Comparison of ENCODE assay signal across 8 mouse cellular contexts in the genomic region with DNA sequence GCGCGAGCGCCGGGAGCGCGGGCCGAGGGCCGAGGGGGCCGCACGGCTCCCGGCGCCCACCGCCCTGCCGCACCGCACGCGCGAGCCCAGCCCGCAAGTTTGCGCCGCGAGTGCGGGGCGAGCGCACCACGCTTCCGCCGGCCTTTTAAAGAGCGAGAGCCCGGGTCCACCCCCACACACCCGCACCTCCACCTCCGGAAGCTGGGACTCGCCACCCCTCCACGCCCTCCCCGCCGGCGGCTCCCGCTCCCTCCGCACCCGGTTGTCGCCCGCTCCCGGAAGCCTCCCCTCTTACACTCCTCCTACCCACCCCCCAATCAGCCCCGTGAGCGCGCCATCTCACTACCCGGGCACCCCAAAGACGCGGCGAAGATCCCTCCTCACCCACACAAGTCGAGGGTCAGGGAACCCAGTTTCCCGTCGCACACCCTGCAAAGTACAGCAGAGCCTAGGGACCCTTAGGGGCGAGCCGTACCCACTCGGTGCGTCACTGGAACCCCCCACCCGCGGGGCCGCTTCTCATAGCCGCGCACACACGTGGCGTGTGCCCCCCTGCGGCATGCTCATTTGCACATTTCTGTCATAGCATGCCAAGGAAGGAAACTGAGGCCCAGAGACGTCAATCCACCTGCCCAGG. TPM values are rescaled to one million over a fixed set of nuclear protein-coding genes. Genes with fewer than 3 reads are reported as not detected.
A peak's percentile ranks its signal among the peaks of the same experiment; 100 is the strongest.
DNase-seq lines count a peak whose midpoint lies in the region; ATAC-seq and TF ChIP-seq lines count a peak whose summit lies in the region.

No protein-coding gene starts in this region.

- H3K9ac ChIP-seq in lung, embryonic 14.5 days = peak overlapping the region; percentile 34
- H3K9ac ChIP-seq in midbrain, embryonic 14.5 days (replicated peaks; ENCODE audit: low read length) = peak overlapping the region; percentile 80

- H3K27ac ChIP-seq in lung, embryonic 14.5 days (ENCODE audit: low read depth) = no peak overlapping the region
- H3K27ac ChIP-seq in hindbrain, embryonic 10.5 days = peak overlapping the region; percentile 89
- H3K27ac ChIP-seq in midbrain, embryonic 14.5 days (replicated peaks; ENCODE audit: low read depth, low read length) = peak overlapping the region; percentile 77

- ATAC-seq in lung, embryonic 14.5 days (ENCODE audit: insufficient read depth) = no peak
- peak; percentile 29; the same call in 1 of the 2 replicates for ATAC-seq in midbrain, embryonic 14.5 days (ENCODE audit: low FRiP score, low TSS enrichment)
- no peak for ATAC-seq in monocyte, adult 5-6 weeks (replicated peaks; ENCODE audit: insufficient number of reproducible peaks, low FRiP score, low TSS enrichment, poor library complexity, severe bottlenecking)

- 2% methylated on average over 55 of the region's 66 CpGs for WGBS in lung, embryonic 14.5 days
- WGBS in hindbrain, embryonic 10.5 days = under 1% methylated on average over 66 of the region's 66 CpGs
- under 1% methylated on average over 62 of the region's 66 CpGs for WGBS in midbrain, embryonic 14.5 days

- no peak for TF ChIP-seq CTCF in lung, embryonic 14.5 days (IDR thresholded peaks at IDR 0.05; ENCODE audit: low read depth)

- no peaks in the 10 kb centered on the region for H3K36me3 ChIP-seq in lung, embryonic 14.5 days (ENCODE audit: insufficient read depth)
- H3K36me3 ChIP-seq in hindbrain, embryonic 10.5 days = no peaks in the 10 kb centered on the region
- H3K36me3 ChIP-seq in midbrain, embryonic 14.5 days (ENCODE audit: control insufficient read depth, insufficient read depth, low read length) = no peaks in the 10 kb centered on the region

- H3K27me3 ChIP-seq in lung, embryonic 14.5 days (ENCODE audit: insufficient read depth, low read length) = peaks cover 87% of the 10 kb centered on the region
- peaks cover 92% of the 10 kb centered on the region for H3K27me3 ChIP-seq in hindbrain, embryonic 10.5 days (ENCODE audit: insufficient read depth, poor library complexity, severe bottlenecking)
- peaks cover 20% of the 10 kb centered on the region for H3K27me3 ChIP-seq in midbrain, embryonic 14.5 days (ENCODE audit: control insufficient read depth, insufficient read depth, low read length)

- peak overlapping the region; percentile 58 for H3K4me3 ChIP-seq in lung, embryonic 14.5 days (ENCODE audit: low read depth, low read length)
- H3K4me3 ChIP-seq in hindbrain, embryonic 10.5 days = peak overlapping the region; percentile 67
- peak overlapping the region; percentile 62 for H3K4me3 ChIP-seq in midbrain, embryonic 14.5 days (replicated peaks; ENCODE audit: low read depth, low read length)

- peak overlapping the region; percentile 96 for H3K4me2 ChIP-seq in lung, embryonic 14.5 days
- H3K4me2 ChIP-seq in midbrain, embryonic 14.5 days (ENCODE audit: low read length) = peak overlapping the region; percentile 94

- H3K4me1 ChIP-seq in lung, embryonic 14.5 days (ENCODE audit: insufficient read depth) = no peaks in the 10 kb centered on the region
- H3K4me1 ChIP-seq in hindbrain, embryonic 10.5 days (replicated peaks) = peaks cover 85% of the 10 kb centered on the region
- H3K4me1 ChIP-seq in midbrain, embryonic 14.5 days (ENCODE audit: control insufficient read depth, insufficient read depth, low read length) = peaks cover 19% of the 10 kb centered on the region

- DNase-seq in lung, embryonic 14.5 days = no peak
- DNase-seq in lung, adult 18-20 months = no peak
- peak; percentile 77 for DNase-seq in cerebellum, adult 9-10 months
- no peak for DNase-seq in hindbrain, embryonic 10.5 days (ENCODE audit: low spot score)
- peak; percentile 61 for DNase-seq in midbrain, embryonic 14.5 days
- no peak for DNase-seq in layer of hippocampus, adult 9-10 months (ENCODE audit: low spot score)
- no peak for DNase-seq in urinary bladder, adult 2 months (ENCODE audit: low spot score)

- H3K9me3 ChIP-seq in lung, embryonic 14.5 days (ENCODE audit: low read depth, low read length) = no peaks in the 10 kb centered on the region
- H3K9me3 ChIP-seq in hindbrain, embryonic 10.5 days = no peaks in the 10 kb centered on the region
- no peaks in the 10 kb centered on the region for H3K9me3 ChIP-seq in midbrain, embryonic 14.5 days (ENCODE audit: control insufficient read depth, low read length)

RNA-seq across cellular contexts. Expression of gene Grm4, which starts 7.8 kb away (rescaled TPM):
- polyA plus RNA-seq in lung, embryonic 14.5 days (2014; fragmentation: Nextera tagmentation; extraction: Ambion mirVana) = 0.05 and 0.11 TPM in 2 replicates
- 2.2 and 4.2 TPM in 2 replicates for polyA plus RNA-seq in hindbrain, embryonic 10.5 days (2016; fragmentation: Nextera tagmentation; extraction: Ambion mirVana)
- polyA plus RNA-seq in midbrain, embryonic 14.5 days (2014; fragmentation: Nextera tagmentation; extraction: Ambion mirVana) = 9.8 and 10.1 TPM in 2 replicates
- total RNA-seq in monocyte, adult 5-6 weeks (2017) = 0.29 TPM in 1 of 3 replicates, not detected in the others
- polyA plus RNA-seq in urinary bladder, adult 2 months (2012; rRNA removed) = 0.12 and 0.35 TPM in 2 replicates

RNA-seq across cellular contexts. Expression of gene Hmga1, which starts 42.9 kb away (rescaled TPM):
- polyA plus RNA-seq in lung, embryonic 14.5 days (2014; fragmentation: Nextera tagmentation; extraction: Ambion mirVana) = 295 and 329 TPM in 2 replicates
- 541 and 748 TPM in 2 replicates for polyA plus RNA-seq in hindbrain, embryonic 10.5 days (2016; fragmentation: Nextera tagmentation; extraction: Ambion mirVana)
- 134 and 143 TPM in 2 replicates for polyA plus RNA-seq in midbrain, embryonic 14.5 days (2014; fragmentation: Nextera tagmentation; extraction: Ambion mirVana)
- 41.0 to 54.9 TPM (median 45.7 TPM) in 3 replicates for total RNA-seq in monocyte, adult 5-6 weeks (2017)
- polyA plus RNA-seq in urinary bladder, adult 2 months (2012; rRNA removed) = 55.1 and 65.1 TPM in 2 replicates

RNA-seq across cellular contexts. Expression of gene AI413582, which starts 52.2 kb away (rescaled TPM):
- polyA plus RNA-seq in lung, embryonic 14.5 days (2014; fragmentation: Nextera tagmentation; extraction: Ambion mirVana) = 17.6 and 21.8 TPM in 2 replicates
- polyA plus RNA-seq in hindbrain, embryonic 10.5 days (2016; fragmentation: Nextera tagmentation; extraction: Ambion mirVana) = 19.1 and 23.9 TPM in 2 replicates
- polyA plus RNA-seq in midbrain, embryonic 14.5 days (2014; fragmentation: Nextera tagmentation; extraction: Ambion mirVana) = 51.9 and 74.5 TPM in 2 replicates
- 34.3 to 57.5 TPM (median 37.8 TPM) in 3 replicates for total RNA-seq in monocyte, adult 5-6 weeks (2017)
- polyA plus RNA-seq in urinary bladder, adult 2 months (2012; rRNA removed) = 34.8 and 48.7 TPM in 2 replicates

Comparison
In these comparisons a context has a peak if more than half of its experiments do, and no peak if none do; other contexts are left out.
1. DNase-seq: peak in cerebellum, adult 9-10 months (single experiment) and midbrain, embryonic 14.5 days (single experiment); none in lung, embryonic 14.5 days (single experiment), lung, adult 18-20 months (0 of 2), hindbrain, embryonic 10.5 days (single experiment), layer of hippocampus, adult 9-10 months (single experiment) and urinary bladder, adult 2 months (single experiment).
2. Peak in every context shown above with its lines, with median percentiles within 50 percentile points of each other: H3K4me3 ChIP-seq.